Mouse (Mus musculus) heart, adult 8-10 months (tissue): Measurements from ENCODE around the gene Etl4. TPM values are rescaled to one million over a fixed set of nuclear protein-coding genes. Genes with fewer than 3 reads are reported as not detected.

Source experiments
- DNase-seq: peaks from one replicate; pipeline ENCODE4 v3.0.0; 2022; ENCODE audit warnings: low spot score
- total RNA-seq, 4 experiments: library from RNA; stranded (reverse); gene quantifications; 2 replicates each; pipeline ENCODE4 v1.2.4; 2022

Etl4 gene
- total RNA-seq, 4 experiments from 2014 or later: 35.1 to 36.3 (median 35.2) TPM

DNA sequence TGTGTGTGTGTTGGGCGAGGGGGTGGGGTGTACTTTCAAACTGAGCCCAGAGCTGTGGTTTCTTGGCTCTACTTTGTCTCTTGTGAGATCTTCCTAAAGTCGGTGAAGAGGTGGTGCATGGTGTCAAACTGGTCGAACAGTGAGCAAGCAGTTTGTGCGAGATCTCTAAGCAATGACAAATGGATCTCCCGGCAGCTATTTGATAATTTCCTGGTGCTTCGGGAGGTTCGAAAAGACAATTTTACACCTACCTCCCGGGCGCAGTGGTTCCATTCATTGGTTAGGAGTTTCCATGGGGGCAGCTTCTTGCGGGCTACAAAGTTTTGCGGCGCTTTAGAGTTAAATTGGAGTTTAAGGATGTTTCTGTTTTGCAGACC, 610.5 kb downstream of the Etl4 start:
- DNase-seq: no peak

DNA sequence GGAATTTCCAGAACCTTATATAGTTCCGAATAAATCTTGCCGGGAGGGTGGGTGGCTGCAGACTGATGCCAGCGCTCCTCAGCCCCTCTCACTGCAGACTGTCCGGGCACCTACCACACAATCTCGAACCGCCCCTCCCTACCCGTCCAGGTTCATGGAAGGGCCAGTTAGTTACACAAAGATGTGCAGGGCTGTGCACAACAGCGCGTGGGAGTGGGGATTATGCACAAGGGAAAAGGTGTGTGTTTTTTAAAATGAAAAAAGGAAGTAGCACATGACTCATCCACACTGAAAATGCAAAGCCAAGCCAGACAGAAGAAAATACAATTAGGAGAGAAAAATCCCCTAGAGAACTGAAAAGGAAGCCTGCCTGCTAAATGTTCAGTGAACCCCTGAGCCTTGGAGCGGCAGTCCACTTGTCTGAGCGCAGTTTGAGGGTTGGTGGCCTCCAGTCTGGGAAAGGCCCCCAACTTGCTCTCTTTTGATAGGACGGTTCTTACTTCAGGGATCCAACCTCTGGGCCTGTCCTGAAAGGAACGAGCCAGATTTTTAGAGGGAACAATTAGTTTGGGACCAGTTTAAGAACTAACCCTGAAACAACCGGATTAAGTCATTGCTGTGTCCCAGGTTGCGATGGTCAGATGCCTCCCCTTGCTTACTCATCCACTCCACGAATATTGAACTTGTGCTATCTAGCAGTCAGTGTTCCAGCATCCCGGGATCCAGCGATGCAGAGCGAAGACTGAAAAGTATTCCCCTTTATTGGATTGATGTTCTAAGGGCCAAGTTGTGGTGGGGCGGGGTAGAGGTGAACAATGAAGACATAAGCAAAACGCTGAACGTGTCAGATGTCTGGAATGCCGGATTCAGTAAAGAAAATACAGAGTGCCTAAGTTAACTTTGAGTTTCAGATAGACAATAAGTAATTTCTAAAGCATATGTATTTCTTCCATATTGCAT, 611.3 kb downstream of the Etl4 start:
- DNase-seq: peak; percentile 79

DNA sequence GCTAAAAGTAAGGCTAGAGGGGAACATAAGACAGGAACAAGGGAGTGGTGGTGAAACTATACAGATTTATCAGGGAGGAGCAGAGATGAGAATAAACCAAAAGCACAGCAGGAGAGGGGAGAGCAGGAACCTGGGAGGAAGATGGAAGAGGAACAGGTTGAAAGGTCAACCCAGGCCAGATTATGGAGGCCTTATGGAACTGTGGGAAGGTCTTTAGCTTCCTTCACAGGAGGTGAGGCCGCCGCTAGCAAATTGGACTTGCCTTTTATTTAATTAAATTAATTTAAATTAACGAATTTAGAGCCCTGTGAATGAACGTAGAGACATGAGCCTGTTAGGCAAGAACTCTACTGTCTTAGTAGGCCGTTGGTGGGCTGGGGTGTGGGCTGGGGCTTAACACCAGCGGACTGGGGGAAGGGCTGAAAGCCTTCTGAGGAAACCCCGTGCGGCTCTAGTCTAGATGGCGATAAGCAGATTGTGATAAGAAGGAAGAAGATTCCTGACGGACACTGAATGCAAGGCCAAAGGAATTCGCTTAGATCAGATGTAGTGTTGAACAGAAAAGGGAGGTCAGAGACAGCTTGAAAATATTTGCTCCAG, 612.2 kb downstream of the Etl4 start:
- DNase-seq: no peak

DNA sequence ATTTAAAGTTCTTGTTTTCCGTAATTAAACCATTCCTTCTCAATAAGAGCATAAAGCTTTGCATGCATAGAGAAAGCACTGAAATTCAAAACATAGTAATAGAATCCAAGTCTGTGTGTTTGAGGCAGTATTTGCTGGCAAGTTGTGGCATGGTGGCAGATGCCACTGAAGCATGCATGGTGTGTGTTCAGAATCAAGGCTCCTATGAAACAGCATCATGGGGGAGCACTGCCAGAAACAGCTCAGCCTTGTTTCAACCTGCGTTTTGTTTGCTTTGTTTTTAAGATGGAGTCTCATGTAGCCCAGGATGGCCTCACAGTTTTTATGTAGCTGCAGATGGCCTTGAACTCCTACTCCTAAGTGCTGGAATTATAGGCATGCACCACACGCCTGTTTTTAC, 614.1 kb downstream of the Etl4 start:
- DNase-seq: no peak

DNA sequence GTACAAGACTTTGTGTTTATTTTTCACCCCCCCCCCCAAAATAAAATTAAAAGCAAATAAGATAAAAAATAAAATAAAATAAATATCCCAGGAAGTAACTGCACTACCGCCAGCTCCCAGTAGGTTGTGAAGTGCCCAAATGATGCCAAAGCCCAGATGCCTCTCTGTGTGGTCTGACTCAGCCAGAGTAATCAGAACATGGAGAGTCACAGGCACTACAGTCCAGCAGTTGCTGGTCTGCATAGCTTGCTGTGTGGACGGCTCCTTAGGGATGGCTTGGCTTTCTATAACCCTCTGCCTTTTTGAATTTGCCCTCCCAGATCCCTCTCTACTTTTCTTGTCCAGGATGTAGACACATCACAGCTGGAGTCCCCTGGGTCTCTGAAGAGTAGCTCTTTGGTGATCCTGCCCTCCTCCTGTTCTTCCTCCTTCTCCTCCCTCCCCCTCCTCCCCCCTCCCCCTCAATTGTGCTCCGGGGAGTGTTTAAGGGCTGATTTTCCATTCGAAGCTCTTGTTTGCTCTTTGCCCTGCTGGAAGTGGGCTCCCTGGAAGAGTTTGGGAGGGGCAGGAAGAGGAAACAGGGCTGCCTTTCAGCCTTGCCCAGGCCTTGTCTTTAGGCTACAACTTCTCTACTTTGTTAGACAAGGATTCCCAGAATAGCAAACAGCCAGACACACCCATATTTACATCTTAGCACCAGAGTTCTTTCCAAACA, 616.5 kb downstream of the Etl4 start:
- DNase-seq: peak; percentile 56

DNA sequence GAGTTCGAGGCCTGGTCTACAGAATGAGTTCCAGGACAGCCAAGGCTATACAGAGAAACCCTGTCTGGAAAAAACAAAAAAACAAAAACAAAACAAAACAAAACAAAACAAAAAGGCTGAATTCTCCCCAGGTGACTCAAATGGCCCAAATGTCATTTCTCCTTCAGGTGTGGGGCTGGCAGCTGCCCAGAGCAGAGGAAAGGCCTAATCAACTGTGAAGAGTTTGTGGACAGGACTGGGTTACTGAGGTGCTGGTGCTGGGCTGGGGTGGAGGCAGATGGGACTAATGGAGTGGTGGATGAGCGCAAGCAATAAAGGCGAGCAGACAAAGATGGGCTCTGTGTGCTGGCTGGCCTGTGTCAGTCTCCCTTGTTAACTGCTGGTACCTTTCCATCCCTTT, 617.3 kb downstream of the Etl4 start:
- DNase-seq: no peak

DNA sequence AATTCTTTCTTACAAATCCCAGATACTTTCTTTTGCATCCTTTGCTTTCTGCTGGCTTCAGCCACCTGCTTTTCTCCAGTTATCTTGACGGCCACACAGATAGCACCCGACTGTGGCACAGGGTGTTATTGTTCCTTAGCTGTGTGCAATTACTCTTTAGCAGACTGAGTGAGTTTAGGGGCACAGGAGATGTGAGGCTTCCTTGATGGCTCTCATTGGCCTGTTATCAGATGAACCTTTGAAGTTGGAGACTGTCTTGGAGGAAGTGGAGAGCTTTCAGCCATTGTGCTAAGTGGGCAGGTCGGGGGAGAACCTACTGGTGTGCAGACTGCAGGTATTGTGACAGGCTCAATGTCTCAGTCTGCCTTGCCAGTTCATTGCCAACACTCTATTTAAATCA, 623.0 kb downstream of the Etl4 start:
- DNase-seq: no peak

DNA sequence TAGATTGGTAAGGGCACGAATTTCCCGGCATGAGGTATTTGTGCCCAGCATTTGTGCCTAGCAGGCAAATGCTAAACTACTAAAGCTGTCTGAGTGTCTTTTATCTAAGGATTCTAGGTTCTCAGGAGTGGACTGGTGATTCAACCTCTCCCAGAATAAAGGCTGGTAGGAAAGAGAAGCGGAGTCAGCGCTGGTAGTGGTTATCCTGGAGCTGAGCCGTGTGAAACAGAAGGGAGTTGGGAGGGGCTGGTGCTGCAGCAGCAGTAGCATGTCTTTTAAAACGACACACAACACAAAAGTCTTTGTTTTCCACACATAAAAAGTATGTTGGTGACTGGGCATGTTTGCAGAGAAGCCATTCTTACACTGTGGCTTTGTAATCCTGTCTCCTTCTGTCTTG, 628.2 kb downstream of the Etl4 start:
- DNase-seq: no peak

DNA sequence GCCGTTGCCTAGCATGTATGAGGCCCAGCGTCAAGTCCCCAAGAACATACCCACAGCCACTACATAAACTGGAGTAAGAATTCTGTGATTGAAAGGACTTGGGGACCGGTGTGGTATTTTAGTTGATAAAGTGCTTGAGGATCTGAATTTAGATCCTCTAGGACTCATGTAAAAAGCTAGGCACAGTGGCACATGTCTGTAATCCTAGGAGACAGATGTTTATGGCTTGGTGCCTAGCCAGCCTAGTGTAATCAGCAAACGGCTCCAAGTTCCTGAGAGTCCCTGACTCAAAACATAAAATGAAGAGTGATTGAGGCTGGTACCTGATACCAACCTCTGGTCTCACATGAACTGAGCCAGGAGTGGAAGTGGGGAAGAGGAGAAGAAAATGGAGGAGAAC, 629.3 kb downstream of the Etl4 start:
- no peak for DNase-seq

DNA sequence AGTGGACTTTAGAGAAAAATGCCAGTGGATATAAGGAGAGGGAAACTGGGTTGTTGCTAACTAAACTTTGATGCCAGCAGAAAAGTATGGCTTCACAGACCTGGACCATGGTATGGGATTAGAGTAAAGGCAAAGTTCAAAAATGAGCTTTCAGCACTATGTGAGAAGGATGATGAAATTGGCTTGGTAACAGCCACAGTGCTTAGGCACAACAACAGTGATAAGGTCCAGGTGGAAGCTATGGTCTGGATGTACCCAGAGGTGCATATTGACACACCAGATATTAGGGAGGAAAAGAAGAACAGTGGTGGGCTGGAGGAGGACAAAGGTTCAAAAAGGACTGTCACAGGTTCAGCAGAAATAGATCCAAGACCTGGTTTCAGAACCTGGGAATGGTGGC, 631.7 kb downstream of the Etl4 start:
- no peak for DNase-seq

DNA sequence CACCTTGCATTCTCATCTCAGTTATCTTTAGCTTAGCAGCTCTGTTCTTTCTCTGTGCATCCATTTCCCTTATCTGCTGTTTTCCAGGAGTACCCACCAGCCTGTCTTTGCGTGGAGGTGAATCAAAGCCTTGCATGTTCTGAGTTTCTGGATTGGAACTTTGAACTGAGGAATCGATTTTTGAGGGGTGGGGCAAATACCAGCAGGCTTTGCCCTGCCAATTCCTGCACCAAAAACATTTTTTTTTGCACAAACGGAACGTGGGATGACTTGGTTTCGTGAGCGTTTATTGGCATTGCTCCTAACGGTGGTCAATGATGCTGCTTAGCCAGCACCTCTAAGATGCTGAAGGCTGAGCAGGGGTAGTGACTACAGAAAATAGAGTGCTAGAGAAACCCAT, 632.7 kb downstream of the Etl4 start:
- no peak for DNase-seq

DNA sequence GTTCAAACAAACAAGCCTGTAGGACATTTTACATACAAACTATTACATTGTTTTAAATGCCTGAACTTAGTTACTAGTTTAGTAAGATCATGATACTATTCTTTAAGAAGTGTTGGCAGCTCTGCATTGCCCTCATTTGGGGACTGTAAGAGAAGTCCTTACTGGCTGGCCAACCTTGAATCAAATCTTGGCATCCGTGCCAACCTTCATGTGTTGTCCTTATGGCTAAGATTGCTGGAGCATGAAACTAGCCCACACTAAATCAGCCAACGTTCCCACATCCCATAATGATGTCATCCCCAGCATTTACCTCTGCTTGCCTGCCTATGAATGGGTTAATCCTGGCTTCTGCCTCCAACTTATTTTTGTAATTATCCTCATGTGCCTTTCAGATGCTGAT, 636.0 kb downstream of the Etl4 start:
- DNase-seq: no peak

DNA sequence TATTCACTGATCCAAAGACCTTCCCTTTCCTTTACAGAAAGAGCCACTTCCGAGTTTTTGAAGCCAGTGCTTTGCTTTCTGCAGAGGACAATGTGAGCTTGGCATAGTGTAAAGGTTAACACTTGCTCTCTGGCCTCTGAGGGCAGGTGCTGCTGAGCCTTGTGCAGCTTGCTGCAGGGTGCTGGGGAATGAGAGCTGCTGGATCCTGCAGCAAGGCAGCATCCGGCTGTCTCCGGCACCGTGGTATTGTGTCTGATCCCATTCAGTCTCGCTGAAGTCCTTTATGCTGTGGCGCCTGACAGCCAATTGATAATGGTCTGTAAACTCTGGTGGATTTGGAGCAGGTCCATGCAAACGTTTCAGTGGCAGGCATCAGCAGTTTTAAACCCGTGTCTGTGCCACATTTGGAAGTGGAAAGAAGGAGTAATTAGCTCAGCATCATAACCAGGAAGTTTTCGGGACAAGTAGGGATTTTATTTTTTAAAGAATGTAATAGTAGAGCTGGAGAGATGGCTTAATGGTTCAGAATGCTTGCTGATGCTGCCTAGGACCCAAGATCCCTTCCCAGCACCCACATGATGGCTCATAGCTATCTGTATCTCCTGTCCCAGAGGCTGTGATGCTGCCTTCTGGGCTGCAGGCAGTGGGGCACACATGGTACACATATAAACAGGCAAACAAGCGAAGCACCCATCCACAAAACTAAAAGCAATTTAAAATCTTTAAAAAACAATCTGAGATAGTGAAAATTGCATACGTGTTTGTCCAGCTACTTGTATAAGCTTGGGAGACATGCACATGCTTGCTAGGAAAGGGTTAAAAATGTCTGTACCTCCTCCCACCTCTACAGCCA, 637.1 kb downstream of the Etl4 start:
- DNase-seq: no peak

DNA sequence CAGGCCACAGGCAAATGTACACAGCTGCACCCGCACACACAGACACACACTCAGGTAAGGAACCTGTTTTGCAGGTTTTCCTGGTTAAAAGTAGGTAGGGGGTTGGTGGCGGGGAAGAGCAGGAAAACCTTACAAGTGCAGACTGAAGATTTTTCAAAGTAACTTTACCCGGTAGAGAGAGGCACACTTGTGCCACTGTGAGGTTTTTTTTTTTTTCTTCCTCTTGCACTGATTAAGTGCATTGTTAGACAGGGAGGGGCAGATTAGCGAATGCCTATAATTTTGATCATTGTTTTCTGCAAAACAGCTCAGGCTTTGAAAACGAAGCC, 637.7 kb downstream of the Etl4 start:
- no peak for DNase-seq

DNA sequence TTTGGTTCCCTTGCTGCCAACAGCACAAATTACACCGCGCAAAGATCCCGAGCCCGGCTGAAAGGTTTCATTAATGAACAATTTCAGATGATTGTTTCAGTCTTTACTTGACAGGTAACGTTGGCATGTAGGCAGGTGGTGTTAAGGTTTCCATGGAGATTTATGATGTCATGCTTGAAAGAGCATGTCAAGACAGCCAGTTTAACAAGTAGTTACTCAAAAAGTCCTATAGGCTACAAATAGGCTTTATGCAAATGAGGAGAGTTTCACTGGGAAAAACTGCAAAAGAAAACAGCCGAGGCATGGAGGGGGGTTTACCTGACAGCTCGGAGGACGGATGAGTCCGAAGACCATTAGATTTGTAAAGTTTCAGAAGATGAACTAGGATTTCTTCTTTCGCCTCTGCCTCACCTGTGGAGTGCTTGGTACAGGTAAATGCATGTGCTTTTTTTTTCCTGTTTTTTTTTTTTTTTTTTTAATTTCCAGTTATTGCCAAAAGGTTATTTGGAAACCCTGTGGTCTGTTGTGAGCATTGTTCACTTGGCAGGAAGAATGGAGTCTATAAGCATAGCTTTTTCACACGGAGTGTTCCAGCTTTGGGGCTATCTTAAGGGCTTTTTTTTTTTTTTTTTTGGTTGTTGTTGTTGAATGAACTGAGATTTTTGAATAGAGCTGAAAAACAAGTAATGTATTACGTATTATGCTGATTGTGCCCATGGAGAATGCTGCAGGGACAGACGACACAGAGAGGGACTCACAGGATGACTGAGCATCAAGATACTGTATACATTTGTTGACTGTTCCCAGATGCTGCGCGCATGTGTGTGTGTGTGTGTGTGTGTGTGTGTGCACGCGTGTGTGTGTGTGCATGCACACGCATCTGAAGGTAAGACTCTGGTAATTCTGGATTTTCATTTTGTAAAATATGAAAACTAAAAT, 638.4 kb downstream of the Etl4 start:
- DNase-seq: no peak

DNA sequence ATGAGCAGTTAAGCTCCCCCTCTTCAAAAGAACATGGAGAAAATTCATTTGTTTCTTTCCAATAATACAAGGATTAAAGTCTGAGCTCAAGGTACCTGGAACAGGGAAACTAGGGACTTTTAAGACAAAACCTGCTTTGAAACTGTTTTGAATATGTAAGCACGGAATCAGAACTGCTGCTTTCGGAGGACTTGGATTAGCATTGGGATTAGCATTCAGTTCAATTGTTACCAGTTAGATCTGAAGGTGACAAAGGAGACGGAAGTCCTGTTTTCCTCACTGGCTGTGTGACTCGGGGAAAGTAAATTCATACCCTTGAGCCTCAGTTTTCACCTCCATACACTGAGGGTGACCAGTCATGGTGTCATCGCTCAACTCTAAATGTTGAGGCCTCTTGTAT, 639.5 kb downstream of the Etl4 start:
- no peak for DNase-seq

DNA sequence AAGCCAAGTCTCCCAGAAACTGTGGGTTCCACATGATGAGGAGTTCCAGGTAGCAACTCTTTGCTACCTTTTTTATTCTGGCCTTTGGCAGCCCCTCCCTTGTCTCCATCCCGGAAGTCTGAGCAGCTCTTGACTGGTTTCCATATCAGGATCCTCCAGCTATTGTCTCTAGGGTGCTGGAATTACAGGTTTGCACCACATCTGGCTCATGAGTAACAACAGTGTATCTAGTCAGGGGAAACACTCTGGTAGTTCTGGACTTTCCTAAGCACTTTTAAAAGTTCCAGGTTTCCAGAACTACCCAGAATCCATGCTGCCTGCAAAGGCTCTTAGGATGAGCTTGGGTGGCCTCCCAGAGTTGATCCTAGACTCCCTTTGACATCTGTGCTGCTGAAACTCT, 640.4 kb downstream of the Etl4 start:
- DNase-seq: no peak

DNA sequence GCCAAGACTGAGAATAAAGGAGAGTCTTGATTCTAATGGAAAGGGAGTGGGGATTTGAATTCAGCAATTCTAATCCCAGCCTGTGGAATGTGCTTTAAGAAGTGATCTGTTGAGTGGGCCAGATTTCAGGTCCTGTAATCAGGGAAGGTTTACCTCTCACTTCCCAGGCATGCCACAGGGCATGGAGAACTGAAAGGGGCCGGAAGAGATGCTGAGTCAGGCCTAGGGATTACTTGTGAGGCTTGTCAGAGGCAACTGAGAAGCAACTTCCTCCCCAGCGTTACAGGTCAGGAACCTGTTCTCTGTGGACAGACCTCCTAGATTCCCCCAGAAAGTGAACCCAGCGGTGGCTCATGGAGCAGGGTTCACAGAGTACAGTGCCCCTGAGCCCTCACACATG, 646.1 kb downstream of the Etl4 start:
- DNase-seq: no peak

DNA sequence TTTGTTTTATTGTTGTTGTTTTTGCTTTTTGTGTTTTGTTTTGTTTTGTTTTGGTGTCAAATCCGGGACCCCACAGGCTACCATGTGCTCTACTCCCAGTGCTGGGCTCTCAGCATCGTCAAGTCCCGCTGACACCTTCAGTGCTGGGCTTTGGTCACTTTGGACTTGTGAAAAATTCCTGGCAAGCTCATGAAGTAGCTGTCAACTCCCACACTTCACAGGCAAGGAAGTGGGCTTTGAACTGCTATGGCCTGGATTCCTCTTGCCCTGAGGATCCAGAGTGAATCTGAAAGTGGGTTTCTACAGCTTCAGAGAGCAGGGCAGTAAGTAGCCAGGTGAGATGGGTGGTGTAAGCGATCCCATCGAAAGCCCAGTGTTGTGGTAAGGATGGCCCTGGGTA, 649.5 kb downstream of the Etl4 start:
- DNase-seq: no peak

DNA sequence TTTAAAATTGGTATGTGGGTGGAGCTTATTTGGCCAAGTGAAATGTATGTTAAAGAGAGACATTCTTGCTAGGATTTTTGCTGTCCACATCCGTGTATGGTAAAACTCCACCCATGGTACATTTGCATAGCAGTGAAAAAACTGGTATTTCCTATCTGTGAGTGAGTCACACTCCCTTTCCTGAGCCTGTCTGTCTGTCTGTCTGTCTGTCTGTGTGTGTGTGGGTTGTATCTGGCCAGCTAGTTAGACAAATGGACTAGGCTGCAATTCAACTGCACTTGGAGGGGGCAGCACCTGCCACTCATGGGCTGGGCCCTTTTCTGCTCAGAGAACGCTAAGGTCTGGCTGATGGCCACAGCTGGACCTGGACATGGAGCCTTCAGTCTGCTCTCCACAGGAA, 650.1 kb downstream of the Etl4 start:
- no peak for DNase-seq

DNA sequence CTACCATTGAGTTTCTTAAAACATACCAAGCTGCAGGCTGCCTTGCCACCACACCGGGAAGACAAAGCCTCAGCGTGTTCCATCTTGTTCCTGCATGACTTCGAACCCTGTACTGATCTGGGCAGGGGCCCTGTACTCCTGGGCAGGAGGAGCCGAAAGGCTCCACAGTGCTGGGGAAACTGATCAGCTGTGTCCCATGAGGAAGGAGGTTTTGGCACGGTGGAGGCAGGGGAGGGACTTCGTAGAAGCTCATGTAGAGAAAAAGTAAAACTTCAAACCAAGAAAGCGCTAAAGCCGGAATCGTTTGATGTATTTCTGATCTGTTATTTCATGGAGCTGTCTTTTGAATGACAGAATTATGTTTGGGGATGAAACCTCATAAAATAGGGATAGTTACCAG, 651.0 kb downstream of the Etl4 start:
- no peak for DNase-seq
